Mouse (Mus musculus): ENCODE measurements around the gene Kcnk16. TPM values are rescaled to one million over a fixed set of nuclear protein-coding genes. Genes with fewer than 3 reads are reported as not detected.

Gene Kcnk16
- total RNA-seq, 2 experiments from 2014 or later = not detected

DNA sequence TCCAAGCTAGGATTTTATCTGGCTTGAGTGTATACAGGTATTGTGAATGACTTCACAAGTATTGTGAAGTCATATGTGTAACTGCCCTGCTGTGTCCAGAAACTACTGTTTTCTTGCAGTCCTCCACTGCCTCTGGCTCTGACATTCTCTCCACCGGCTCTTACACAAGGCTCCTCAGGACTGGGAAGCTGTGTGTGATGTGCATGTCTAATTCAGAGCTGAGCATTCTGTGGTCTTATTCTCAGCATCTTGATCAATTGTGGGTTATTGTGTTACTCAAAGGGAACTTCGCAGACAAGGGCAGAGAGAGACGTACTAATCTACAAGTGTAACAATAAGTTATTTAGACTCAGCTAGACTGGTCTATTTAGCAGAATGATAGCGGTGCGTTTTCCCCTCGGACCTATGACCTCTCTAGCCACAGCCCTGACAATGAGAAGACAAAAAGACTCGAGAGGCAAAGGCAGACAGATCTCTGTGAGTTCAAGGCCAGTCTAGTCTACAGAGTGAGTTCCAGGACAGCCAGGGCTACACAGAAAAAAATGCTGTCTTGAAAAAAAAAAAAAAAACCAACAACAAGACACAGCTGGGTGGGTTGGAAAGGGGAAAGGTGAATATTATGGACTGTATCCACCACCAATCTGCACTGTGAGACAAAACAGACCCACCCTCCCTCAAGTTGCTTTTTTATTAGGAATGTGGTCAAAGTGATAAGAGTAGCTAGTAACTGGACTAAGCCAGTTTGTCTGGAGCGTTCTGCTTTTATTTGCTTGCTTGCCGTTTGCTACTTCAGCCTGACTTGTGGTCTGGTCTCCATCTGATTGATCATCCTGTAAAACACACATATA lies 57.0 kb downstream of the Kcnk16 start:
- no peak for DNase-seq (ENCODE audit: extremely low spot score in 1 of 2, low spot score in 2 of 2)
- no peak overlapping the region for H3K4me3 ChIP-seq
- intact Hi-C loops (cut with DNase I) = no loop called here
- TF ChIP-seq CTCF (IDR thresholded peaks at IDR 0.05) = no peak
- no peak overlapping the region for H3K27ac ChIP-seq

Other genes with a start within 250 kb of the Kcnk16 start
- 1 to 10 TPM; 4.3 to 4.7 TPM for gene Saysd1, start 130.7 kb downstream of the Kcnk16 start, total RNA-seq (2021)
- gene Kcnk5, start 87.4 kb downstream of the Kcnk16 start, total RNA-seq (2021) = under 1 TPM; 0.33 to 0.41 TPM
- gene Nudt13, start 25.5 kb upstream of the Kcnk16 start, total RNA-seq (2021) = 10 to 100 TPM; 17.3 to 18.6 TPM
- 10 to 100 TPM; 33.2 to 39.0 TPM for gene Ecd, start 78.9 kb upstream of the Kcnk16 start, total RNA-seq (2021)
- gene Fam149b, start 79.0 kb upstream of the Kcnk16 start, total RNA-seq (2021) = 10 to 100 TPM; 50.6 to 53.1 TPM
- gene Dnajc9, start 119.7 kb upstream of the Kcnk16 start, total RNA-seq (2021) = 10 to 100 TPM; 24.7 to 25.4 TPM
- gene Mrps16, start 124.4 kb upstream of the Kcnk16 start, total RNA-seq (2021) = 10 to 100 TPM; 30.8 to 33.5 TPM
- 1 to 10 TPM in 1 of 2 experiments, under 1 TPM in 1; 0.95 to 2.2 TPM for gene Cfap70, start 183.0 kb upstream of the Kcnk16 start, total RNA-seq (2021)
- gene Anxa7, start 210.9 kb upstream of the Kcnk16 start, total RNA-seq (2021) = 10 to 100 TPM; 64.9 to 66.2 TPM
- 1 to 10 TPM in 1 of 2 experiments, under 1 TPM in 1; 0.97 to 1.2 TPM for gene Mss51, start 227.7 kb upstream of the Kcnk16 start, total RNA-seq (2021)